In the genomic region with DNA sequence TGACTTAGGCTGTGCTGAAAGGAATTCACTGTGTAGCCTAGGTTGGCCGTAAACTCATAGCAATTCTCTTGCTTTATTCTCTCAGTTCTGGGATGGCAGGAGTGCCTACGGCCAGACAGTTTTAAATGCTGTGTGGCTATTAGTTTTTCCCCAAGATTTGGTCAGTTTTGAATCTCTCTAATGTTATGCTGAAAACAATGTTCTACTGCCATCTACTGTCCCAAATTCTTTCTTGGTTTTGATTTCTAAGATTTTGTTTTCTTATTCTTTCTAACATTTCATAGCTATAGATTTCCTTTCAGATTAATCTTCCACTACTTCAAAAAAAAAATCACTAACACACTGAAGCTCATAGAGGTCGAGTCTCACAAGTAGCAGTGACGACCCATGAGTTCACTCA, we compare ENCODE assay signal across 21 mouse cellular contexts. TPM values are rescaled to one million over a fixed set of nuclear protein-coding genes. Genes with fewer than 3 reads are reported as not detected.
DNase-seq lines count a peak whose midpoint lies in the region; ATAC-seq and TF ChIP-seq lines count a peak whose summit lies in the region.
"Had no signal": no experiment of that assay in that cellular context is flagged by ENCODE, and none has a peak within 500 bp of the region (broad histone marks: within the 10 kb centered on the region; RNA-seq: fewer than 3 reads in every experiment).

No protein-coding gene starts in this region.

- intact Hi-C loops in gastrocnemius, adult 2 months (cut with DNase I) = loop anchor here (10.0 kb wide), 1 partner anchor 276 kb away; no protein-coding TSS in a partner anchor
- intact Hi-C loops in left cerebral cortex, adult 2 months (cut with DNase I) = loop anchor here (2.0 to 10.0 kb wide), 2 partner anchors 278 to 674 kb away; no protein-coding TSS in a partner anchor
- intact Hi-C loops in left cerebral cortex, postnatal 36 days (cut with DNase I) = loop anchor here (2.0 kb wide), 1 partner anchor 278 kb away; no protein-coding TSS in a partner anchor

- ATAC-seq in megakaryocyte progenitor cell, adult 5-6 weeks (replicated peaks; ENCODE audit: poor library complexity) = no peak
- ATAC-seq: CD4-positive, CD25-positive, alpha-beta regulatory T cell, adult 4 months; forebrain, embryonic 13.5 days; inflammation-experienced regulatory T-cells, adult 6 months had no signal

- no peak overlapping the region for H3K4me3 ChIP-seq in gastrocnemius, adult 2 months
- H3K4me3 ChIP-seq in left cerebral cortex, adult 2 months = no peak overlapping the region
- H3K4me3 ChIP-seq: forebrain, embryonic 13.5 days; liver, embryonic 15.5 days; neural tube, embryonic 12.5 days had no signal

- no peak overlapping the region for H3K27ac ChIP-seq in gastrocnemius, adult 2 months
- H3K27ac ChIP-seq in left cerebral cortex, adult 2 months = no peak overlapping the region
- H3K27ac ChIP-seq: forebrain, embryonic 13.5 days; liver, embryonic 15.5 days; macrophage; neural tube, embryonic 12.5 days had no signal

- TF ChIP-seq CTCF in gastrocnemius, adult 2 months (IDR thresholded peaks at IDR 0.05) = peak; percentile 46
- TF ChIP-seq CTCF in left cerebral cortex, adult 2 months (IDR thresholded peaks at IDR 0.05) = peak; percentile 67

- no peak for DNase-seq in gastrocnemius, adult 2 months
- no peak for DNase-seq in gastrocnemius, postnatal 4 days (ENCODE audit: low spot score in 2 of 2)
- no peak for DNase-seq in left cerebral cortex, adult 2 months (ENCODE audit: extremely low spot score in 1 of 2, low spot score in 2 of 2)
- no peak for DNase-seq in left cerebral cortex, postnatal 36 days (ENCODE audit: low spot score in 2 of 2)
- peak; percentile 13 for DNase-seq in 3T3-L1 (ENCODE audit: low read depth, low spot score)
- DNase-seq in NIH3T3 (ENCODE audit: low read depth) = peak; percentile 18
- DNase-seq in adrenal gland, adult 18-20 months (ENCODE audit: low spot score in 2 of 2) = no peak
- DNase-seq: gastrocnemius, postnatal 10 days; kidney, postnatal 10 days had no signal

RNA-seq across cellular contexts. Expression of a gene that starts 4.1 kb away (rescaled TPM):
- 1 to 10 TPM; 1.4 to 2.9 TPM for total RNA-seq in gastrocnemius, adult 2 months (2021)
- total RNA-seq in gastrocnemius, postnatal 4 days (2021) = 1 to 10 TPM; 1.2 to 2.1 TPM
- total RNA-seq in left cerebral cortex, adult 2 months (2021) = 1 to 10 TPM; 3.5 to 5.5 TPM
- total RNA-seq in left cerebral cortex, postnatal 36 days (2021) = 1 to 10 TPM; 4.4 to 4.6 TPM
- total RNA-seq in megakaryocyte progenitor cell, adult 5-6 weeks (2015) = 0.42 and 1.1 TPM in 2 replicates
- total RNA-seq in megakaryocyte progenitor cell, adult 5-6 weeks (2017) = 1.3 and 1.4 TPM in 2 replicates
- total RNA-seq in adrenal gland, adult 18-20 months (2021) = 1 to 10 TPM; 2.6 to 3.4 TPM

RNA-seq across cellular contexts. Expression of a gene that starts 54.1 kb away (rescaled TPM):
- total RNA-seq in gastrocnemius, adult 2 months (2021) = not detected
- not detected for total RNA-seq in gastrocnemius, postnatal 4 days (2021)
- total RNA-seq in left cerebral cortex, adult 2 months (2021) = not detected
- not detected for total RNA-seq in left cerebral cortex, postnatal 36 days (2021)
- not detected in 2 replicates for total RNA-seq in megakaryocyte progenitor cell, adult 5-6 weeks (2015)
- not detected in 2 replicates for total RNA-seq in megakaryocyte progenitor cell, adult 5-6 weeks (2017)
- not detected for total RNA-seq in adrenal gland, adult 18-20 months (2021)
- total RNA-seq: adrenal gland, postnatal 4 days; common myeloid progenitor, adult 5-6 weeks; gastrocnemius, postnatal 10 days; heart, postnatal 25 days; layer of hippocampus, postnatal 10 days; left cerebral cortex, postnatal 25 days had no signal

Comparison
In these comparisons a context has a peak if more than half of its experiments do, and no peak if none do; other contexts are left out.
1. DNase-seq: peak in 3T3-L1 (single experiment) and NIH3T3 (single experiment); none in gastrocnemius, adult 2 months (single experiment), gastrocnemius, postnatal 4 days (0 of 2), left cerebral cortex, adult 2 months (0 of 2), left cerebral cortex, postnatal 36 days (0 of 2) and adrenal gland, adult 18-20 months (0 of 2).